Mouse (Mus musculus): ENCODE data around the gene Cd40.

Cd40 gene

DNA sequence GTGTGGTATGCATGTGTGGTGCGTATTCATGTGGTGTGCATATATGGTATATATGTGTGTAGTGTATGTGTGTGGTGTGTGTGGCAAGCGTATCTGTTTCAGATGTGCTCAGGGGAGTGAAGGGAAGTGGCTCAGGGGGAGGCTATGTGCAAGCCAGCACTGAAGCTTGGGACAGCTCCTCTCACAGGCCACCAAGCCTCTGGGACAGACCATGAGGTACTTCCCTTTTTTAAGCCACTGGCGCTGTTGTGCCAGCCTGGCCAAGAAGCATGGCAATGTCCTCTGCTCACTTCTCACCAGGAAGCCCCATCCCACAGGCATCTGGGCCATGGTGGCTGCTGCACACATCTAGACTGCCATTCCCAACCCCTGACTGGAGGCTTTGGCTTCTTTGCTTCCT lies 47.5 kb downstream of the Cd40 start:
- DNase-seq (ENCODE audit: low spot score), result no peak

DNA sequence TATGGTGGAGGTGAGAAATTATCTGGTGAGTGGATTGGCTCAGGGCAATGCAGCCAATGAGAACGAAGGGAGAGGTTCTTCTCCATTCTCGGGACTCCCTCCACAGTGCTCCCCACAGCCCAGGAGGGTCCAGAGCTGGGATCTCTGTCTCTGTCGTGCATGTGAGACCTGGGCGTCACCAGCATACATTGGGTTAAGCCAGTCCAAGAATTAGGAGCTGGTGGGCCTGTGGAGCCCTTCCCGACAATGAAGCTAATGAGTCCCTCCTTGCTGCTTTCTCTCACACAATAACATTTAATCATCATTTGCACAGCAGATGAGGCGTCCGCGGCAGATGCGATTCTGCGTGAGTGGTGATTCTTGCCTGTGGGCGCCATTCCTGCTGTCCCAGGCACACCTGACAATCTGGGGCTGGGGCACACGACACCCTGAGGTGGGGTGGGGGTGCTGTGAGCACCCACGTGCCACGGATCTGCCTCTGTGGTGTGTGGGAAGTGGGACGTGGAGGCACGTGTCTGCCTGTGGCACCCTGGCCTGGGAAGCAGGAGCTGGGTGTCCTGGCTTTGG lies 50.2 kb downstream of the Cd40 start:
- DNase-seq (ENCODE audit: low spot score), result no peak

DNA sequence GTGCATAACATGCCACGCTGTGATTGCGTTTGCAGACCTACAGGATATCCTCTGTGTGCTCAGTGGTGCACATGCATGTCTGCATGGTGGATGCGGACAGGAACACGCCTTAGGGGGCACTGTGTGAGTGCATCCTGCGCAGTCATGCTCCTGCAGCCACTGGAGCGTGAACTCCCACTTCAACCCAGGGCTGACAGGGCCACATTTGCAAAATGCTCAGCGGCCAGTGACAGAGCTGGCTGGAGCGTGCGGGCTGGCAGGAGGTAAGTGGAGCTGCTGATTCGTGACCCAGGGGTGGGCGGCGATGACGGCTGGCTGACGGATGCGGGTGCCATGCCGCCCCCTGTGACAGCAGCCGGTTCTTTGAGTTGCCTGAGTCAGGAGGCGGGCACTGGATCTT lies 51.2 kb downstream of the Cd40 start:
- DNase-seq (ENCODE audit: low spot score), result no peak

DNA sequence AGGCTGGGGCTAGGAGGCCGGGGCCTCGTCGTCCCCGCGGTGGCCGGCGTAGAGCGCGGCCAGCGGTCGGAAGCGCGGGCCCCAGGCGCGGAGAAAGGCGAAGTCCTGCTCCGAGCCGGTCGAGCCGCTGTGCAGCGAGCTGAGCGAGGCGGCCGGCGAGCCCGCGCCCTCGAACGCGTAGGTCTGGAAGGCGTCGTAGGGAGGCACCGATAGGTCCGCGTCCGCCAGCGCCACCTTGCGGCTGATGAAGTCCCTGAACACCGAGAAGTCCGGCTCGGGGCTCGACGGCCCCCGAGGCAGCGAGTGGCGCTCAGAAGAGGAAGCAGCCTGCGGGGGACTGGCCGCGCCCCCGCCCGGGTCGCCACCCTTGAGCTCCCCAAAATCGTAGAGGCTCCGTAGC lies 56.7 kb downstream of the Cd40 start:
- DNase-seq (ENCODE audit: low spot score), result peak; percentile 55

DNA sequence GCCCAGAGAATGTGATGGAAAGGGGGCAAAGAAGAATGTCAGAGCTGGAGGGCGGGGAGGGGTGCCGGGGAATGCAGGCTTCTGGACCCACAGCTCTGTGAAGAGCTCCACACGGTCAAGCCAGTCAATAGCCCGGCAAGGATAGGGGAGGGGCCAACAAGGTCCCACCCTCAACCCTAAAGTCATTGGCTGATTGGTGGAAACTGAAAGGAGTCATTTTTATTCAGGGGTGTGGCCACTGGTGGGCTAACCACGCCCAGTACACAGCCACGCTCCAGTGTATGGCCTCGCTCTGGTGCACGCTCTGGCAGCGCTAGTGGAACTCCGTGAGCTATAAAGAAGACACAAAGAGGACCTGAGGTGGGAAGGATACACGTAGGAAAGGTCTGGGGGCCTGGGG lies 58.3 kb downstream of the Cd40 start:
- no peak for DNase-seq (ENCODE audit: low spot score)

DNA sequence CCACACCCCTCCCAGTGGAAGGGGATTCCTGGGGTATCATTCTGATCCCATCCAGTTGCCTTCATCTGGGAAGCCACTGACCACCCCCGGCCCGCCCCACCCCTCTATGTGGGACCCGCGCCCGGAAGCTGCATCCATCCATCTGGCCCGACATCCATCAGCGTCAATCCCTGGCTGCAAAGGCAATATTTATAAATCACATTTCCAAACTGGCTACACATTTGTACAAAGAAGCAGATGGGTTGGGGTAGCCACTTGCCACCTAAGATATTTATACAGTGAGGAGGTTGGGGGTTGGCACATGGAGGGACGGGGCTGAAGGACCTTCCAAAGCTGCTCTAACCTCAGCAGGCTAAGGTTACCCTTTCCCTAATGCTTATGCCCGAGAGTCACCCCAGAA lies 65.3 kb downstream of the Cd40 start:
- no peak for DNase-seq (ENCODE audit: low spot score)

DNA sequence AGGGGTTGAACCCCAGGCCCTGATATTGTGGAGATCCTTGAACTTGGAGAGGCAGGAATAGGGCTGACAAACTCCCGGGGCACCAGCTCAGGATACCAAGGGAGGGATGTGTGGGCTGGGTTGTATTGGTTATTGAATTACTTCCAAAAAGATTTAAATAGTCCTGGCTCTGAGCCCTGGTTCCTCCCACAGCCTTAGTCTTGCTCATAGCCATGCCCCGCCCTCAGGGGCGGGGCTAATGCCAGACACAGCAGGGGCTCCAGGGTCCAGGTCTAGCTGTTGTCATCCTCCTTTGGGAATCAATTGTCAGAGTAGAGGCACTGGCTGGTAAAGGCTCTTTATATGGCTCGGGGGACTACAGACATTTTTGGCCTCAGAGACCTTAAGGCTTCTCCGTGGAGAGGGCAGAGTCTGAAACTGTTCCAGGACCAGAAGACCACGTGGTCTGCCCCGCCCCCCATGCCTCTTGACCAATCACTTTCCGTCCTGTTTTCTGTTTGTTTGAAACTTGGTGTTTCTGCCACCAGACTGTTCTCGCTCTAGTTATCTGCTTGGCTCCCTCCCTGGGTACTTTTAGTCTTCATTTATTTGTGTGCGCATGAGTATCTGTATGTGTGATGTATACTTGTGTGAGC lies 65.9 kb downstream of the Cd40 start:
- DNase-seq (ENCODE audit: low spot score), result no peak

All from ovary, adult 18-20 months (tissue).